Mouse (Mus musculus) ES-E14 (cell line): ENCODE data around the gene Map9. TPM values are rescaled to one million over a fixed set of nuclear protein-coding genes. Genes with fewer than 3 reads are reported as not detected.
A peak's percentile ranks its signal among the peaks of the same experiment; 100 is the strongest.
"Not testable (repeated sequence)": the region's sequence is repeated elsewhere in the genome, so short reads cannot be mapped to it uniquely, and the experiment has no call there.

Experiments used
- DNase-seq: peaks from one replicate; pipeline ENCODE4 v3.0.0-alpha.2; 2013; ENCODE audit warnings: low read depth, low spot score
- H3K27ac ChIP-seq: 2 replicates; pipeline ENCODE4 v1.5.1; 2012; ENCODE audit warnings: low read depth, mild to moderate bottlenecking, low read length, moderate library complexity, mixed read lengths; ENCODE audit not compliant: poor library complexity, insufficient read depth, severe bottlenecking
- H3K36me3 ChIP-seq: 2 replicates; pipeline ENCODE4 v1.6.1; 2012; ENCODE audit warnings: mild to moderate bottlenecking, low read length, moderate library complexity, mixed read lengths; ENCODE audit not compliant: control insufficient read depth, poor library complexity, insufficient read depth, severe bottlenecking
- H3K4me1 ChIP-seq, 2 experiments: fragments of 150-350 bp in 1 of 2; sonication (generic) in 1 of 2; 2 replicates each; pipeline ENCODE4 v1.6.1; 2012; ENCODE audit warnings: low read length in 2 of 2, mild to moderate bottlenecking in 1 of 2, mixed read lengths in 1 of 2; ENCODE audit not compliant: control insufficient read depth in 2 of 2, insufficient read depth in 2 of 2, poor library complexity in 1 of 2
- H3K4me3 ChIP-seq, 2 experiments: fragments of 150-350 bp in 1 of 2; sonication (generic) in 1 of 2; 2 replicates each; pipeline ENCODE4 v1.5.1; 2012; ENCODE audit warnings: low read length in 2 of 2, low read depth in 1 of 2, mild to moderate bottlenecking in 1 of 2, mixed read lengths in 1 of 2; ENCODE audit not compliant: insufficient read depth in 1 of 2, poor library complexity in 1 of 2, severe bottlenecking in 1 of 2
- H3K9ac ChIP-seq: 2 replicates; pipeline ENCODE4 v1.6.1; 2012; ENCODE audit warnings: low read depth, mild to moderate bottlenecking, low read length, mixed read lengths; ENCODE audit not compliant: poor library complexity, insufficient read depth, severe bottlenecking
- H3K9me3 ChIP-seq: fragments of 150-350 bp; sonication (generic); 2 replicates; pipeline ENCODE4 v1.6.1; 2012; ENCODE audit warnings: low read depth, mild to moderate bottlenecking, low read length; ENCODE audit not compliant: control insufficient read depth, insufficient read depth
- CHD2 ChIP-seq: IDR thresholded peaks from 2 replicates; pipeline ENCODE4 v1.6.1; 2014; ENCODE audit warnings: mild to moderate bottlenecking, low read depth, low read length, inconsistent platforms
- HCFC1 ChIP-seq: IDR thresholded peaks from 2 replicates; pipeline ENCODE4 v1.6.1; 2012; ENCODE audit warnings: low read length, inconsistent platforms, borderline replicate concordance; ENCODE audit not compliant: insufficient read depth
- MAFK ChIP-seq: IDR thresholded peaks from 2 replicates; pipeline ENCODE4 v1.6.1; 2014; ENCODE audit warnings: mild to moderate bottlenecking, low read depth, low read length, inconsistent platforms; ENCODE audit not compliant: insufficient read depth
- ZC3H11A ChIP-seq: IDR thresholded peaks from 2 replicates; pipeline ENCODE4 v1.6.1; 2012; ENCODE audit warnings: low read depth, mild to moderate bottlenecking, inconsistent platforms, low read length, borderline replicate concordance
- ZNF384 ChIP-seq: IDR thresholded peaks from 2 replicates; pipeline ENCODE4 v1.6.1; 2012; ENCODE audit warnings: low read depth, low read length, inconsistent platforms
- in situ Hi-C, 2 experiments: fragments of 600-800 bp; cut with MboI; formaldehyde crosslinking; loops; one replicate each; pipeline ENCODE4 v1.15.1; 2025; ENCODE audit warnings: low sequenced_read_pairs in 2 of 2, inconsistent platforms in 1 of 2; ENCODE audit not compliant: unreplicated experiment in 2 of 2
- total RNA-seq: library from RNA; depleted of rRNA; stranded (reverse); fragments of 300-350 nt; gene quantifications from 2 replicates; pipeline ENCODE4 v1.2.3, GENCODE M21; 2012; rRNA removed

Map9 gene
- total RNA-seq, 1 experiment = 4.3 TPM

DNA sequence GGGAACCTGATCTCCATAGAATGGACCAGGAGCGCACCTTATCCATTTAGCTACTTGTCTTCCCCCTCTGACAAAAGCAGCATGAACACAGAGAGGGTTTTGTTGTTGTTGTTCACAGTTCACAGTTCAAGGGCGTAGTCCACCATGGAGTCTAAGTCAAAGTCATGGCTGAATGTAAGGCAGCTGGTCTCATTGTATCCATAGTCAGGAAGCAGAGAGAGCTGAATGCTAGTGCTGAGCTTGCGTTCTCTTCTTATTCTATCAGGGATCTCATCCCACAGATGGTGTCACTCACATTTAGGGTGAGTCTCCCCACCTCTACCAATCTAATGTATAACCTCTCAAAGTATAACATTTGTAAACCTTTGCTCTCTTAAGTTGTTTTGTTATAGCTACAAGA, 60.1 kb downstream of the Map9 start:
- Histone ChIP-seq H3K36me3 (no peaks in the 10 kb centered on the region), H3K9me3 (no peaks in the 10 kb centered on the region), H3K9ac (no peak overlapping the region), H3K4me1 (0 out of 4 replicates have a peak, but pooled peaks cover 0 to 2% of the 10 kb centered on the region in 2 experiments), H3K4me3 (no peak overlapping the region), H3K27ac (no peak overlapping the region)
- no peak for TF ChIP-seq ZC3H11A
- peak; percentile 70 for TF ChIP-seq MAFK
- TF ChIP-seq ZNF384 = no peak
- DNase-seq = peak; percentile 20
- in situ Hi-C loops = no loop called here

DNA sequence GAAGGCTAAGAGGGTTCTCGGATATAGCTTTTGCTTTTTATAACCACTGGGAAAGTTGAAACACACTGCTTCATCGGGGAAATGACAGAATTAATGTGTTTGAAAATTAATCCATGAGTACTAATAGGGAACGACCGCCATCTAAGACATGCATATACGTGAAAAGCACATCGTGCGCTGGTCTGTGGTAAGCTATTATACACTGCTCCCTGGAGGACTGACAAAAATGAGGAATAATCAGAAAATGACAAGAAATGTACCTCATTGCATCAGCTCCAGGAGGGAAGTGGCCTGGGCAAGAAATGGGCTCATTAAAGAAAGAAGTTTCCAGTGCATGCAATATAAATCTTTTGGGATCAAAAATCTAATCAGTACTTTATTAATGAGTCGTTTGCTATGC, 77.5 kb downstream of the Map9 start:
- no peak for DNase-seq
- Histone ChIP-seq H3K9ac (no peak overlapping the region), H3K4me3 (no peak overlapping the region), H3K36me3 (no peaks in the 10 kb centered on the region), H3K9me3 (no peaks in the 10 kb centered on the region), H3K4me1 (peaks cover under 1 to 2% of the 10 kb centered on the region in 2 experiments; a peak in 2 of 4 replicates), H3K27ac (no peak overlapping the region)
- in situ Hi-C loops = no loop called here
- TF ChIP-seq MAFK = no peak

GRCm38 (mm10) chr3:82440976-82441375, 83.1 kb downstream of the Map9 start:
- in situ Hi-C loops = no loop called here
- Histone ChIP-seq H3K9me3 (no peaks in the 10 kb centered on the region), H3K36me3 (no peaks in the 10 kb centered on the region), H3K27ac (peak overlapping the region; percentile 19; the same call in 1 of the 2 replicates), H3K4me1 (peaks cover 5 to 7% of the 10 kb centered on the region in 2 experiments), H3K9ac (no peak overlapping the region), H3K4me3 (no peak overlapping the region)
- TF ChIP-seq CHD2 (no peak), ZNF384 (no peak), ZC3H11A (no peak), MAFK (no peak), HCFC1 (no peak)
- no peak for DNase-seq

- H3K9ac ChIP-seq, H3K4me1 ChIP-seq, H3K4me3 ChIP-seq, in situ Hi-C loops, H3K36me3 ChIP-seq, H3K9me3 ChIP-seq, H3K27ac ChIP-seq: not testable (repeated sequence)
- DNase-seq = peak; percentile 24
- TF ChIP-seq ZNF384 = peak; percentile 78
Measured at GRCm38 (mm10) chr3:82441601-82442000, 83.8 kb downstream of the Map9 start.

Other genes with a start within 250 kb of the Map9 start
- 0.04 TPM in 1 of 2 replicates, not detected in the other for gene Gucy1a1, start 212.3 kb upstream of the Map9 start, total RNA-seq
- gene Npy2r, start 190.0 kb downstream of the Map9 start, total RNA-seq = not detected in 2 replicates